Mouse (Mus musculus) bone marrow, adult 2 months (tissue): ENCODE data around the gene Actr6.

Experiments
- CTCF ChIP-seq: fragments of 200-500 bp; IDR thresholded peaks from 2 replicates; pipeline ENCODE4 v1.5.1; 2011; ENCODE audit warnings: low read length, control low read depth; ENCODE audit not compliant: control insufficient read depth, insufficient read depth
- POLR2A ChIP-seq: fragments of 200-500 bp; IDR thresholded peaks from 2 replicates; pipeline ENCODE4 v1.6.1; 2011; ENCODE audit warnings: low read depth, mild to moderate bottlenecking, control low read depth, low read length, borderline replicate concordance; ENCODE audit not compliant: control insufficient read depth

GRCm38 (mm10) chr10:89687455-89687854 lies 44.6 kb downstream of the Actr6 start:
- TF ChIP-seq CTCF, result no peak
- TF ChIP-seq POLR2A, result no peak
